Mouse (Mus musculus): Measurements from ENCODE around the gene Zfp82.

DNA sequence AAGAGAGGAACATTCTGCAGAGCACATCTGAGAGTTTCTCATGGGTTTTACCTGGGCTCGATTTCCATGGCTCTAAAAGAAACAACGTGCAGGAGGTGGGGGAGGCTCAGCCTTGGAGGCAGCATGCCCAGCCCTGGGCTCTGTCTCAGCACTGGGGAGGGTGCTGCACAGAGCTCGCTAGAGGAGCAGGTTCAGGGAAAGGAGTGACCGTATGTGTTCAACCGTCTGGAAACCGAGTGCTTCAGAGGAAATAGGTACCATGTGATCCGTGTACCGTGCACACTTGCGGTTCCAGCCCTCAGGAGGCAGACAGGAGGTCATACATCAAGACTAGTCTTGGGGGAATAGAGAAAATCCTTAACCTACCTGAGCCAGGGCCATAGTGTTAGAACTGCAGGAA lies 28.3 kb downstream of the Zfp82 start:
- TF ChIP-seq POLR2A (IDR thresholded peaks at IDR 0.05; ENCODE audit: low read depth, low read length) (no peak), CTCF (IDR thresholded peaks at IDR 0.05; ENCODE audit: extremely low read depth, insufficient read length, insufficient replicate concordance, low read depth, low read length) (no peak)
